Mouse (Mus musculus) c-Kit-positive CD71-negative TER-119-negative erythroid progenitor cells, embryonic 14.5 days (primary cell): ENCODE results near the gene Gm17662.

Experiments used
- DNase-seq: peaks from one replicate; pipeline ENCODE4 v3.0.0-alpha.2; 2013; ENCODE audit warnings: low read depth

Gm17662 gene

GRCm38 (mm10) chr4:104857029-104857428, at the start of gene Gm17662:
TSS of gene Gm17662 (plus strand) at chr4:104857329.
- no peak for DNase-seq

DNA sequence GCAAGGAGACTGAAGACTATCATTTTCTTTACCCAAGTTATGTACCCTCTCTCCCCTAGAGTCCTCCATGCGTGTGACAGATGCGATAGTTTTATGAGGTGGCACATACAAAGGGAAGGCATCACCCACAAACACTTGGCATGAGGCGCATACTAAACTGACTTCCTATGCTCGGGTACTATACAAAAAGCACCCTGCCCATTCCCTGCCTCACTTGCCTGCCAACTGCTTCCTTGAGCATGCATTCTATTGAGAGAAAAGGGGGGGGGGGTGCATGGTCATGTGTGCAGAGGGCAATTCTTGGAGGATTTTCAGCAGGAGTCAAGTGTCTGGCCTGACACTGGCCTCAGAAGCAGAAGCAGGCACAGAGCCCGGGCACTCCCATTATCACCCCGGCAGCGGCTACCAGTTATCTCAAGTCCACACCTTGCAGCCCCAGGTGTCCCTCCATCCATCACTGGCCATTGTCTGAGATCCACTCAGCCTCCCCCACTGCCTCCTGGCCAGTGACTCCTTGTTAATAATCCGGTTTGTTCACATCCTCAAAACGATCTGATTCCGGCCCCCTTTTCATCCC, 46.3 kb upstream of the Gm17662 start:
- no peak for DNase-seq

DNA sequence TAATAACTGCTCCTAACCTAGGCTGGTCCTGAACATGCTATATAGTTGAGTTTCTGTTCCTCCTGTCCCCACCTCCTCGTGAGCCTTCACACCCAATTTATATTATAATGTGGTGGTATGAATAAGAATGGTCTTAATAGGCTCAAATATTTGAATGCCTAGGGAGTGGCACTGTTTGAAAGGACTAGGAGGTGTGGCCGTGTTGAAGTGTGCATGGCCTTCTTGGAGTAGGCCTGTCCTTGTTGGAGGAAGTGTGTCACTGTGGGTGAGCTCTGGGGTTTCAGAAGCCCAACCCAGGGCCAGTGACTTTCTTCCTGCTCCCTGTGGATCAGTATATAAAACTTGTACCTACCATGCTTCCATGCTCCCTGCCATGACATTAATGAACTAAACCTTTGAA, 43.5 kb upstream of the Gm17662 start:
- DNase-seq: no peak

DNA sequence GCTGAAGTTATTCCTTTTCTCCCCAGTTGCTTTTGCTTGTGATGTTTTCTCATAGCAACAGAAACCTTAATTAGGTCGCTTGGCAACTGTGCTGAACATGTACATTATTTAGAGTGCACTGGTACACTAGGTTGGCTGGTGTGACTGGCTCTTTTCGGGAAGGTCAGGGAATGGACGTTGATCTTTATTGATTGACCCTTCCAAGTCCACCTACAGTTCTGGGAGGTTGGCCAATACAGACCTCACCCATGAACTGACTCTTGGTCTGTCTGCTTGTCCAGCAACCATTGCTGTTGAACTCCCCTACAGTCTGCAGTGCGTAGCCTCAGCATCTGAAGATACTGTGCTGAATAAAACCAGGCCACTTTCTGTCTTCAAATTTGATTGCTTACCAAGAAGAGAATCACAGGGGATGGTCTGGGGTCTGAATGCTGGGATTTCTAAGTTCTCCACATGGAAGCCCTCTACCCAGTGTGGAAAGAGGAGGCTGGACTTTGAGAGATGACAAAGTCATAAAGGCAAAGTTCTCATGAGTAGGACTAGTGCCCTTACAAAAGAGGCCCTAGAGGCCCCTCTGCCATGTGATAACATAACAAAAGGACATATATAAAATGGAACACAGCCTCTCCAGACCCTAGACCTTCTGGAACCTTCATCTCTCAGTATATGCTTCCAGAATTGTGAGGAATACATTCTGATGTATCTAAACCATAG, 40.5 kb upstream of the Gm17662 start:
- DNase-seq: no peak

GRCm38 (mm10) chr4:104817509-104817908, 39.6 kb upstream of the Gm17662 start:
- DNase-seq: no peak

DNA sequence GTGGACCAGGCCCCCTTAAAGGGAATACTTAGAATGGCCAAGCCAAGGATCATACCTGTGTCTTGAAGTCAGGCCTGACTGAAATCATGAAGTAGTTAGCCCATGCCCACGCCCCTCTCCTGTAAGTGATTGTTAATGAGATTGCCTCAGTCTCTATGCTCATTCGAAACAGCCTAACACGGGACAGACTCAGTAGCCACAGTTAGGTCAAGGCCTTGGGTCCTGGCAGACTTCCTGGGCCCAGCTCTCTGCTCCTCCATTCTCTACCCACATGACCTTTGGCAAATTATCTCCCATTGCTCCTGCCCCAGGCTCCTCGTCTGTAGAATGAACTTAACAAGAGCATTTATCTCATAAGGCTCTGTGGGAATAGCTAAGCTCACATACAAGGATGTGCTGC, 38.1 kb upstream of the Gm17662 start:
- DNase-seq: no peak

- no peak for DNase-seq
Observed at GRCm38 (mm10) chr4:104819891-104820290, 37.2 kb upstream of the Gm17662 start.

DNA sequence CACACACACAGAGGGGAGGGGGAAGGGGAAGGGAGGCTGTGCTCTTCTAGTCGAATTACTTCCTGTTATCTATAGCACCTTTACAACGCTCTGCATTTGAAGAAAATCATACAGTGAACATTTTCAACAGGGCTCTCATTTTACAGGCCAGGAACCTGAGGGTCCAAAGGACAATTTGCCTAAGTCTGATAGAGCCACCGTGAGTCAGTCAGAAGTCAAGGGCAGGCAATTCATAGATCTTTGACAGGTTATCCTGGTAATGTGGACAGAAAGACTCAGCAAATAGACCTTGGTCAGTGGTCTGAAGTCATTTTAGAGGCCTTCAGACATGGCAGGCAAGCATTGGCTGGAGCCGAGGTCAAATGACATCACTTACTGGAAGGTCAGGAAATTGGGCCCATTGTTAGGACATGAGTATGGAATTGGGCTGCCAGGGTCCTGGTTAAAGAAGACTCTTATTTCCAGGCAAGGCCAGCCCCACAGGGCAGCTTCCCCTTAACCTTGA, 33.5 kb upstream of the Gm17662 start:
- DNase-seq: no peak

DNA sequence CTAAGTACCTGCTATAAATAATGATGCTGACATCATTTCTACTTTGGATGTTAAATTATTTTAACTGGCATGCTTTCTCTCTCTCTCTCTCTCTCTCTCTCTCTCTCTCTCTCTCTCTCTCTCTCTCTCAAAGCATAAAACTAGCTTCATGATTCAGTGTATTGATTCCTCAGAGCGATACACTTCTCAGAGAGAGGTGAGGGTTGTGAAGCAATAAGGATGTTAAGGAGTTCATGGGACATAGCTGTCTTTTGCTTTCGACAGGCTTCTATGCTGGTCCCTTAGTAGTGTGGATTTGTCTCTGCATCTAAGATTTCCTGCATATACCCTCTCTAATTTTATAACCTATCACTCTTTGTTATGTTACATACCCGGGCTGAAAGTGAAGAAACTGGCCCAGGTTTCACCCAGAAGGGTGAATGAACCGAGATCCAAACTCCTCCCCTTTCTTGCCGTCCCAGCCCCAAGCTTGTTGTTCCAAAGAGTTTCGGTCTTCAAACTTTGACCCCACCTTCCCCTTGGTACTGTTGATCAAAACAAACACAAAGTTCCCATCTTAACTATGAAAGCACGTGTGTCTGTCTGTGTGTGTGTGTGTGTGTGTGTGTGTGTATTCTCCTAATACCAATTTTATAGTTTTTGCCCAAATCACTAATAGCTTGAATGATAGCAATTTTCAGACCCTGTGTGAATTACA, 32.6 kb upstream of the Gm17662 start:
- DNase-seq: no peak

DNA sequence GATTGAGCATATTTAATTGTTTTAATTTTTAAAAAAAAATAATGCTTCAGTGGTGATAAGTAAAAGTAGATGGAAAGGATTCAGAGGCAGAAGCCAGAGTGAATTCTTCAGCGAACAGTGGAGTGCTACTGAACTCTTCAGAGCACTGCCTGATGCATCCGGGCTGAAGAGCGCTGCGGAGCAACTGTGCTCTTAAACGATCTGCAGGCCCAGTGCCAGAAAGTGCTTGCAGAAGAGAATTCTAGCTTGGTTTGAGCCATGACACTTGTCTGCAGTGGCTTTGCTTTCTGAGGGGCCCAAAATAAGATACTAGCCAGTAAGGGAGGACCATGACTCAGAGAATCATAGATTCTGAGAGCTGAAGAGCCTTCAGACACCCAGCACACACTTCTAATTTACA, 28.2 kb upstream of the Gm17662 start:
- no peak for DNase-seq

DNA sequence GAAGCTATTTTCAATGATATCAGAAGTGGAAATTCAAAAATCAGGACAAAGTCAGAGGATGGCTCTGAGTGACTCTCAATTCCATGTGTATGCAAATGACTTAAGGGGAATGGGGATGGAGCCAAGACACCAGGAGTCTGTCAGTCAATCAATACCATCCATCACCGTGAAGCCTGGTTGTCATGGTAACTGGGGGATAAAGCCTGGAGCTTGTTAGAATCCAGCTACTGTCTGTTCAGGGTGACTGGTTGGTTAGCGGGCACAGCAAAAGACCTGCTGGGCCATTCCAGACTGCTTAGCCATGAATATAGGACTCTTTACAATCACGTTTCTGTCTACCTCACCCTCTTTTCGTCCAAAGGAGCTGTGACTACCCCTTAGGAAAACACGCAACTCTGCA, 22.0 kb upstream of the Gm17662 start:
- DNase-seq: no peak

DNA sequence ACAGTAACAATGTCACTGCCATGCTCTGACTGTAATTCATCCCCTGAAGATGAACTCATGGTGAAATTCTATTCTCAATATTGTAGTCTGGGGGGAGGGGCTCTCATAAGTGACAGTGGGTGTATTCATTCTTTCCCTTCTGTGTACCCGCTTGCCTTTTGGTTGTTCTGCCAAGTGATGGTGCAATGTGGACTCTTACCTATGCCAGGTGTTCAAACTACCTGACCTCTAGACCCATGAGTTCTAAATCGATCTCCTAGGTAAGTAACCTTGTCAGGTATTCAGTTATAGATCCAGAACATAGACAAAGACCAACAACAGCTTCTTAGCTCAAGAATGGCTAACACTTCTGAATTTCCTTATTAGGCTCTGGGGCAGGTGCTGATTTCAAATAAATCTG, 18.8 kb upstream of the Gm17662 start:
- no peak for DNase-seq

GRCm38 (mm10) chr4:104842204-104842603, 14.9 kb upstream of the Gm17662 start:
- no peak for DNase-seq

GRCm38 (mm10) chr4:104843546-104843945, 13.6 kb upstream of the Gm17662 start:
- DNase-seq: no peak

DNA sequence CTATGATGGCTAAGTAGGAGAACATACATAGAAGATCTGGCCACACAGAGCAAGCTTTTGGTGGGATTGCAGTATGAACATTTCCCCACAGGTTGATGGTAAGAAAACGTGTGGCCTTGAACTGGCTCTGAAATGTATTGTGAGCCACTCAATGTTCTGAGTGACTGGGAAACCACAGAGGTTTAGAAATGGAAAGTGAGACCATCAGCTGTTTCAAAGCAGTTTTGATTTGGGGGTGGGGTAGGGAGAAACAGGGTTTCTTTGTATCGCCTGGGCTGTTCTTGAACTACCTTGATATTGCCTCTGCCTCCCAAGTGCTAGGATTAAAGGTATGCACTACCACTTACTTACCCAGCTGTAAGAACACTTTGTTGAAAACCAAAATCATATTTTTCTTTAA, 1.9 kb upstream of the Gm17662 start:
- no peak for DNase-seq

DNA sequence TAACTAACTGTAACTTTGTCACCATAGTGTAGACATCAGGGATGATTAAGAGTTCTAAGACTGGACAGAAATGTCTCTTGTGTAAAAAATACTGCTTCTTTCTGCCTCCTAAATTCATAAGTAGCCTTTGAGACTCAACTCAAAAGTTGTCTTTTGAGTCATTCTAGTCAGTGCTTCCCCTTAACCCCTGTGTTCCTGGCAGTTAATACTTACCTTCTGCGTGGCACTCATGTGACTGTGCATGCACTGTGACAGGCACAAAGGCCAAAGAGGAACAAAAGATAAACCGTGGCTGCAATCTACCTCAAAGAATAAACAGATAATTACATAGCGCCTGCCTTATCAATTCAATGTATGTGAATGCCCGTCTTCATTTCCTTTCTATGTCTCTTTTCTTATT, 694 bp downstream of the Gm17662 start:
- DNase-seq: no peak

GRCm38 (mm10) chr4:104861241-104861640, 4.1 kb downstream of the Gm17662 start:
- DNase-seq: no peak

GRCm38 (mm10) chr4:104864397-104864796, 7.3 kb downstream of the Gm17662 start:
- no peak for DNase-seq

- no peak for DNase-seq
Observed at GRCm38 (mm10) chr4:104869581-104869980, 12.5 kb downstream of the Gm17662 start.

DNA sequence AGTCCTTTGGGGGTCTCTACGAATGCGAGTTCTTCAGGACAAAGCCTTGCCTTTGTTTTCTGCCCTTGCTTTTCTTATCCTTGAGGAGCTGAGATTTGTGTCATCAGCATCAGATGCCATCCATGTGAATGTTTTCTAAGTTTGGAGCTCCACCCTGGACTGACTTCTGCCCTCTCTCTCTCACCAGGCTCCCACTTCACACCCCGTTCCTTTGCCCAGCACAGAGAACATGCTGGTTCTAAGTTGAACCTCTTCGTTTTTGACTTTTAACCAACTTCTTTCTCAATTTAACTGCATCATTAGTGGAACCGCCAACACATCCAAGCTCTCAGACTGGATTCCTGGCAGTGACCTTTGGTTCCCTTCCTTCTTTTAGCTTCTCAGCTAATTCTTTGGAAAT, 13.1 kb downstream of the Gm17662 start:
- no peak for DNase-seq

GRCm38 (mm10) chr4:104875832-104876231, 18.7 kb downstream of the Gm17662 start:
- no peak for DNase-seq

DNA sequence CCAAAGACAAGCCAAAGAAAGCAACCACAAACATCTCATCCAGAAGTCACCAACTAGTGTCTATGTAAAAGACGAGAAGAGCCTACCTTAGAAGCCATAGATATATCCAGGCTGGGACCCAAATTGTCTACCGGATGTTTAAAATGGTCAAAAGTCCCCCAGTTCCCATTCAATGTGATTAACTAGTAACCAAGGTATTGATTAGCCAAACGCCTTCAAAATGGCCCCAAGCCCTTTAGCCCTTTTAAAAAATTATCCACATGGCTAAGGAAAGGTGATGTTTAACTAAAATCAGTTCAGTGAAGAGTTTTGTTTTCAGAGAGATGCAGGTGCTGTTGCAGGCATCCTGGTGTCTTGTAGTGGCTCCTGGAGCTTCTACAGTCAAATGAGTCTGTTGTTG, 19.2 kb downstream of the Gm17662 start, which contains the start of gene C8a:
TSS of gene C8a (minus strand) at position 76 of the 400 bp plus-strand sequence.
- no peak for DNase-seq

GRCm38 (mm10) chr4:104887486-104887885, 30.4 kb downstream of the Gm17662 start:
- no peak for DNase-seq
